Mouse (Mus musculus) R1 (cell line): ENCODE measurements around the gene Helz2.

Experiments used
- DNase-seq: peaks from one replicate; pipeline ENCODE4 v3.0.0-alpha.2; 2018; ENCODE audit warnings: low read depth, low spot score

Gene Helz2

GRCm38 (mm10) chr2:181238091-181238610 lies 3.7 kb downstream of the Helz2 start:
- no peak for DNase-seq

GRCm38 (mm10) chr2:181237251-181238014 lies 4.4 kb downstream of the Helz2 start:
- peak; percentile 17 for DNase-seq

DNA sequence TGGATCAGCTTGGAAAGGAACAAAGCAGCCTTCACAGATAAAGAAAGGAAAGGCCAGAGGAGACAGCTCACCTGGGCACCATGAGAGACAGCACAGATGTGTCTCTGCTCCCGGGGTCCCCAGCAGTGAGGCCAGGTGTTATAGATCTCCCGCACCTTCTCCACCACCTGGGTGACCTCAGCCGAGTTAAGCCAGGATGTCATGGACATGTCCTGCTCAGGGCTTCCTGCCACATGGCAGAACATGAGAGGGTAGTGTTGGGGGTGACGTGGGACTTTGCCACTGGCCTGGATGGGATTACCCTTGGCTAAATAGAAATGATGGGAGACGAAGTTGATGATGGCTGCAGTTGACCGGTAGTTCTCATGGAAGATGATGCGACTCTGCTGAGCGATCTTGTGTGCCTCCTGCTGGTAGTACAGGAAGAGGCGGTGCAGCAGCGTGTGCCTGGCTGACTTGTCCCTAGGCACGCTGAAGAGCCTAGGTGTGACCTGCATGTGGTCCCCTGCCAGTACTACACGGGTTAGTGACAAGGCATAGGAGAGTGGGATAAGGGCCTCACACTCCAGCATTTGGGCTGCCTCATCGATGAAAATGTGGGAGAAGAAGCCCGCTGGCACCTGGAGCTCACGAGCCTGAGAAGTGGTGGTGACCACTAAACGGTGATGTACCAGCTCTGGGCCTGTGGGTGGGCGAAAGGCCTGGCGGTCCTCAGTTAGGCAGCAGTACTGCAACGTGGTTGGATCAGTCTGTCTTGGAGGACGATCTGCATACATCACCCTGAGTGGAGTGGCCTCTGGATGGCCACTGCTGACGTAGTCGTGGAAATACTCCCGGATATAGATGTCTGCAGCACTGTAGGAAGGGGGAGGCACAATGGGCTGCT lies 5.9 kb downstream of the Helz2 start:
- peak; percentile 39 for DNase-seq

DNA sequence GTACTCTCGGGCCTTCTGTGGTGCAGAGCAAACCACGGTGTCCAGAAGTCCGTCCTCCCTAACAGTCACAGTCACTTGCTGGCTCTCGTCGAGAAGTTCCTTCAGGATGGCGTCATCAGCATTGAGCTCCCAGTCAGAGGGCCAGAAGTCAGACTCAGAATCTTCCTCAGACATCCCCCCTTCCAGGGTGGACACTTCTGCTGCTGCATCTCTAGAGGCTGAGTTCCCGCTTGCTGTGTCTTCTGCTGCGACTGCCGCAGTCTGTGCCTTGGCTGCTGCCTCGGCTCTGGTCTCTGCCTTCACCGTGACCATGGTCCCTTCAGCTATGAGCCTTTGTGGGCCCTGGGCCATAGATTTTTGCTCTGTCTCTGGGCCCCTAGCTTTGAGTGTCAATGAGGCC lies 7.1 kb downstream of the Helz2 start:
- DNase-seq: peak; percentile 3

DNA sequence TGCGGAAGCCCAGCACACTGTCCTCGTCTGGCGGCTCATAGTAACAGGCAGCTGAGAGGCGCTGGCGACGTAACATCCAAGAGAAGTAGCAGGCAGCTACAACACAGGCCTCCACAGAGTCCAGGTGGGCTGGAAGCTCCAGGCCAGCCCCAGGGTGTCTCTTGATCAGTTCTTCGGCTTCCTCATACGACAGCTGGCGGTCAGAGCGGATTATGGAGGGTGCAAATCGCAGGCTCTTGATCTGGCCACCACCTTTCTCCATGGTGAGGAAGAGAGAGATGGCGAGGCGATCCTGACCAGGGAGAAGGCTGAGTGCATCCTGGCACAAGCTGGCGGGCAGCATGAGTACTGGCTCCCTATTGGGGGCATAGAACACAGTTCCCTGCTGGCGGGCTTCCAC lies 8.4 kb downstream of the Helz2 start:
- no peak for DNase-seq

DNA sequence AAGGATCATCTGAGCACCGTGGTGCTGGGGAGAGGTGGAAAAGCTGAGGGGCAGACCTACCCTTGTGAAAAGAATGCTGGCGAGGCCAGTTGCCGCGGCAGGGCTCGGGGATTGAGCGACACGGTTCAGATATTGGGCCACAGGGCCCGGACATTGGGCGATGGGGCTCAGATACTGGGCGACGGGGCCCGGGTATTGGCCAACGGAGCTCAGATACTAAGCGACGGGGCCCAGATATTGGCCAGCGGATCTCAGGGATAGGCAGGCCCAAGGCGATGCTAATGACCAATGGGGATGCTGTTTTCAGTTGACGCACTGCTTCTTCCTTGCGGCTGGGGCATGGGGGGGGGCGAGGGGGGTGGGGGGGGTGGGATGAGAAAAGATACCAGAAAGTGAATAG lies 10.7 kb downstream of the Helz2 start:
- DNase-seq: peak; percentile 25

- no peak for DNase-seq
These were observed 13.5 kb downstream of the Helz2 start for GRCm38 (mm10) chr2:181228335-181228734.

GRCm38 (mm10) chr2:181227122-181227521 lies 14.7 kb downstream of the Helz2 start:
- DNase-seq: no peak

DNA sequence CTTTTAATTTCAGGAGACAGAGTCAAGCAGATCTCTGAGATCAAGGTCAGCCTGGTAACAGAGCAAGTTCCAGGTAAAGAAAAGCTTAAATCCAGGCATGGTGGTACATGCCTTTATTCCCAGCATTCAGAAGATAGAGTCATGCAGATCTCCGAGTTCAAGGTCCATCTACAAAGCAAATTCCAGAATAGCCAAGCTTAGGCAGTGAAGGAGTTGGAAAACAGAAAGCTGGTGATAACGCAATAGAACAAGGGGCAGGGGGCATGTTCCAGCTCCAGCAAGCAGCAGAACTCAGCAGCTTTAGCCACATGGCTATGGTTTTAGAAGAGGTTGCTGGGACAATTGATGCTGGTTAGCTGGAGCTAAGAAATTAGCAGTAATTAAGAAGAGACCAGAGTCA lies 16.8 kb downstream of the Helz2 start:
- no peak for DNase-seq

- DNase-seq: no peak
These were observed 21.5 kb downstream of the Helz2 start for GRCm38 (mm10) chr2:181220361-181220760.

DNA sequence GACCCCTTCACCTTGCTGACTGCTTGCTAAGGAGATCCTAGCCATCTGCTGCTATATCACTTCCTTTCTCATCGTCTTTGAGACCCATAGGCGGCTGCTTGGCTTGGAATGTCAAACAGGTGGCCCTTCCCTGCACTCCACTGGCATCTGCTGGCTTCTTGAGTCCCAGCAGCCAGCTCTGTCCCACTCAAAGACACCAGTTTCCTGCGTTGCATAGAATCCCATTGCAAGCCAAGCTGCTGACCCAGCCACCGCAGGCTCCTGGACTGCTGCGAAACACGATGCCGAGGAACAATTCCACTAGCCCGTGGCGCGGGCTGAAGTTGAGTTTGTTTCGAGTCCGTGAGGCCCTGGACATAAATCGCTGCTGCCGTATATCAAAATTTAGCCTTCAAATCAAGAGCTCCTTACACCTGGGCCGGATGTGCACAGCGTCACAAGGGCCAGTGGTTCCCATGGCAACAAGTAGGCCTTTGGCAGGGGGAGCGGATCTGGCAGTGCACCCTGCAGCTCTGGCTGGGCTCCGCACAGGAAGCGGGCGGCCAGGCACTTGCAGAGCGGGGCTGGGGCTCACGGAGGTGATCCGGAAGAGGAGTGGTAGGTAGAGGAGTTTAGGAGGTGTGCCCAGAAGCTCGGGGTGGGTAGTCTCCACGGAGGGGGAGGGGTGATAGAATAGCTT lies 22.1 kb downstream of the Helz2 start, which contains the start of gene Fndc11:
Fndc11 (plus strand) TSS at position 476 of the 679 bp plus-strand sequence.
- DNase-seq: peak; percentile 98

DNA sequence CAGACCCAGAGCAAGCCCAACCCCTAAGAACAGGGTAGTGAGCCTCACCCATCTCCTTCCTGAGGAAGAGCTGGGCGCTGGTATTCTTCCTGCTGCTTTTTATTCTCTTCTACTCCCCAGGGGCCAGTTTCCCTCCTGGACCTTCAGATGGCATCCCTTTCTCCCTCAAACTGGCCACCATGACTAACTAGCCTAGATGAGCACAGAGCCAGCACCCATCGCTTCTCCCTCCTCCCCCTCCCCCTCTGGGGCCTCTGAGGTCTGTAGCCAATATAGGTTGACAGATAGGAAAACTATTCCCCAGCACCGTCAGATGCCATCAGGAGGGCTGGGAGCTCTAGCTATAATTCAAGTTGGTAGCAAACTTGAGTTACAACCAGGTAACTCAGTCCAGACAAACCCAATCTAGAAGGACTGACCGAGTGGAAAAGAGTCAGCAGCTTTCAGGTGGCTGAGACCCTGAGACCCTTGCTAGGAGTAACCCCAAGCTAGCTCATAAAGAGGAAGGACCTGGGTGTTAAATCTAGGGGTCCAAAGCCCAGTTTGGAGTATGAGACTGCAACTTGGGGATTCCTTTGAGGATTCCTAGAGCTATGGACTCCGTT lies 22.8 kb downstream of the Helz2 start:
- DNase-seq: no peak

DNA sequence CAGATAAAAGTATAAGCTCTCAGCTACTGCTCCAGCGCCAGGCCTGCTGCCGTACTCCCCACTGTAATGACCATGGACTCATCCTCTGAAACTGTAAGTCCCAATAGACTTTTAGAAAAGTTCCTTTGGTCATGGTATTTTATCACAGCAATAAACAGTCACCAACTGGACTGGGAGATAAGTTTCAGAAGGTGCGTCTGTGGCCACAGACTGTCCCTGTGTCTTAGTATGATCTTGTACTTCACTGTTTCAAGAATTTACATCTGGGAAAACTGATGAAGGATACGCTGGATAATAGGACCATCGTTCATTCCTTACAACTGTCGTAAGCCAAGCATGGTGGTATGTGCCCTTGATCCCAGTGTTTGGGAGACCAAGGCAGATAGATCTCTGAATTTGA lies 25.8 kb downstream of the Helz2 start:
- DNase-seq: no peak

DNA sequence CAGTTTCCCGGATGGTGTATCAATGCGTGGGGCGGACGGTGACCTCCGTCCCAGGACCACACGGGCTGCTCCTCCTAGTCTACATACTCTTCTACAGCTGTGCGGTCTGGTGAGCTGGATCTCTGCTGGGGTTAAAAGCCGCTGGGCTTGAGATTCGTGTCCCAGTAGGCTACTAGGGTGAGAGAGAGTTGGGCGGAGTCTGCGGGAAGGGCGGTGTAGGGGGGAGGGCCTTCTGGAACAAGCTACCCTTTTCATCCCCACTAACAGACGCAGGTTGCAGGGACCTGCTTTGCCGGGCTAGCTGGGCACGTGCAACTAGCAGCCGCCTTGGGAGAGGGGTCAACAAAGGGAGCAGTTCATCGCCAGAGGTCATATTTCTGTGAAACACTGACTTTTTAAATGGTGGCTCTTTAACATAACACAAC lies 28.8 kb downstream of the Helz2 start, which contains the start of gene Srms:
Srms (minus strand) TSS at position 165 of the 425 bp plus-strand sequence.
- peak; percentile 81 for DNase-seq

DNA sequence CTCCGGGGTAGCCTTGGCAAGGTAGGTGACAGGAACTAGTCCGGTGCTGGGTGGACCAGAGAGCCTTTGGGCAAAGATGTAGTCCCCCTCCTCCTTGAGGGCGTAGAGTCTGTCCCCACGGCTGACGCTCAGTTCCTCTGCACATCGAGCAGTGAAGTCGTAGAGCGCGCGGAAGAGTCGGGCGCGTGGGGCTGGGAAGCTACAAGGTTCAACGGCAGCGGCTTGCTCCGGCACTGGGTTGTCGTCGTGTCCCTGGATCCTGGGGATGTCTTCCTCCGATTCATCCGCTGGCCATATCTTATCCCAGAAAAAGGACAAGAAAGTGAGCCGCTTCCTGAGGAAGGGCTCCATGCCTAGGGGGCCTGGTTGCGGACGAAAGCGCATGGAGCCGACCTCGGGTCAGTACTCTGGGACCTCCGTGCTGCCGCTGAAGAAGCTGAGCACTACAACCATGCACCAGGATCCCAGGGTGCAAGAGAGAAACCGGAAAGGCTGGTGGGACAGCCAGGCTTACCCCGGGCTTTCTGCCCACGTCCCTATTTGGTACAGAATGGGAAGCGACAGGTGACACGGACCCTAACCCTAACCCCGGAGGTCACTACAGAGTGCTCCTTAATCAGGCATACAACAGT lies 29.3 kb downstream of the Helz2 start:
- no peak for DNase-seq

DNA sequence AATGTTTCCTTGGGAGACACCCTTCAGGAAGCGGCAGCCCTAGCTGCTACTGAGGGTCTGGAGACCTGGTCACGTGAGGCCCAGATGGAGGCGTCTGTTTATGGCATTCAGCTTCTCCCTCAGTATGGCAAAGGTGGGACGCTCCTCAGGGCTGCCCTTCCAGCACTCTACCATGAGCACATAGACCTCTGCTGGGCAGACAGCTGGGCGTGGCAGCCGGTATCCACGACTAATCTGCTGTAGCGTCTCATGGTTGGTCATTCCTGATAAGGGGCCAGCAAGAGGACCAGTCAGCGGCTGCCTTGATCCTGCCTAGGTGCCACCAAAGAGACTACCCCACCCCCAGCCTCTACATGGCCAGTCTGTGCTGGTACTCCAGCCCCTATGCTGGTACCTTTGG lies 35.7 kb downstream of the Helz2 start:
- no peak for DNase-seq

DNA sequence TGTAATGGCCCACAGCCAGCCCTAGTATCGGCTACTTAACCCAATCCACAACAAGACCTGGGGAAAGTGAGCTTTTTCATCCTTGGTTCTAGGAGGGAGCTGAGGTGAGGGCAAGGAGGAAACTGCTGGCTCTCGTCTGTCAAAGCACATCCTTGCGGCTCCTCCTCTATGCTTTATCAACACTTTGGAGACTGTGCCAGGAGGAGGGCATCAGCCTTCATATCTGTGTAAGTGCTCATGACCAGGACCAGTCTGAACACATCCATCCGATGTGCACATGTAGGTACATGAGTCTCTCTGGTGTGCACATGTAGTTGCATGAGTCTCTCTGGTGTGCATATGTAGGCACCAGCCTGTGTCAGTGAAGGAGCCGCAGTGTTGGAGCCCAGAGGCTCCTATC lies 36.1 kb downstream of the Helz2 start:
- DNase-seq: no peak

DNA sequence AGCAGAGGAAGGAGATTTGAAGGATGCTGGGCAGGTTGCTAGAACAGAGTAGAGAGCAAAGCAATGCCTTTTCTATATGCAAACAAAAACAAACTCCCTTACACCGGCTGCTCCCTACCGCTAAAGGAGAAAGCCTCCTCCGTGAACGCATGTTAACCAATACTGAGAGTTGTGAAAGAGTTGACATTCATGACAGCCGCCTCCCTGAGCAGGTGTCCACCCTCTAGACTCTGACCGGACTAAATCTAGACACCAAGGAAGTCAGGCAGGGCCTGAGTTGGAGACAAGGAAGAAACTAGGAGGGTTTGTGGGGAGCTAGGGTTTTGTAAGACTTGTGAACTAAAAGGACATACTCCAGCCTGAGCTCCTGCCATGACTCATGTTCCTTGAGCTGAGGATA lies 38.9 kb downstream of the Helz2 start:
- DNase-seq: no peak

- no peak for DNase-seq
These were observed 39.4 kb downstream of the Helz2 start, which contains the start of gene Ptk6 for GRCm38 (mm10) chr2:181202422-181202821. Ptk6 (minus strand) TSS chr2:181202789.

- no peak for DNase-seq
These were observed 40.2 kb downstream of the Helz2 start for GRCm38 (mm10) chr2:181201606-181202005.
